Mouse (Mus musculus): ENCODE measurements at regions not wholly inside any gene's neighbourhood (a gene's known extent, or its start where the extent isn't known, plus 50 kb on each side); places are given as distances from the start of the nearest gene placed in this dataset.

- intact Hi-C loops (cut with DNase I) = no loop called here
- WGBS = 74% methylated on average over 3 of the region's 3 CpGs
- no peaks in the 10 kb centered on the region for H3K27me3 ChIP-seq (ENCODE audit: control insufficient read depth, insufficient read depth, low read length)
- H3K4me1 ChIP-seq (ENCODE audit: control insufficient read depth, insufficient read depth, low read length) = no peaks in the 10 kb centered on the region
- no peak overlapping the region for H3K4me3 ChIP-seq
- no peaks in the 10 kb centered on the region for H3K36me3 ChIP-seq (ENCODE audit: control insufficient read depth, insufficient read depth, low read length)
- H3K27ac ChIP-seq = no peak overlapping the region
- no peak for TF ChIP-seq POLR2A (IDR thresholded peaks at IDR 0.05; ENCODE audit: insufficient read depth, low read depth, low read length)
- TF ChIP-seq EP300 (IDR thresholded peaks at IDR 0.05; ENCODE audit: insufficient read depth, low read depth, low read length) = no peak
- H3K79me2 ChIP-seq (replicated peaks; ENCODE audit: control insufficient read depth, insufficient read depth, low read length) = no peaks in the 10 kb centered on the region
- no peak for DNase-seq
- no peak overlapping the region for H3K9ac ChIP-seq (ENCODE audit: low read depth, low read length)
Measured at GRCm38 (mm10) chr1:18465303-18465829, 200.4 kb upstream of the Defb41 start.

DNA sequence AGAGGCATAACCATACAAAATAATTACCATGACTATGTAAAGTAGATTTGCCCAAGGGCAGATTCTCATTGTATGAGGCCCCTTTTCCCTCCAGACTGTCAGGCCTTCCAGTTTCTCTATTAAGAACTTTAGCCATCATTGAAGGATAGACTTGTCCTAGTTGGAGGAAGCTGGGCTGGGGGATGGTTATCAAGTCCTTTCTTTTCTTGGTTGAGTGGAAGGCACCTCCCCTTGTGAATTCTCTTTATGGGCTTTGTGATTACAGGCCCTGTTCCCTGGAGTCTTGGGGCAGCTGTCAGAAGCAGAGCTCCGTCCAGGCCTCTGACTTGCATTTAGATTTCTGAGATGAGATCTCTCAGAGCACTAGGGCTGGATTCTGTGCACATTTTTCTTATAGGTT is 198.3 kb upstream of the Defb41 start:
- H3K9ac ChIP-seq (ENCODE audit: low read depth, low read length) = no peak overlapping the region
- TF ChIP-seq CTCF (IDR thresholded peaks at IDR 0.05) (no peak), POLR2A (IDR thresholded peaks at IDR 0.05; ENCODE audit: insufficient read depth, low read depth, low read length) (no peak), EP300 (IDR thresholded peaks at IDR 0.05; ENCODE audit: insufficient read depth, low read depth, low read length) (no peak)
- H3K4me3 ChIP-seq = no peak overlapping the region
- H3K27me3 ChIP-seq (ENCODE audit: control insufficient read depth, insufficient read depth, low read length) = no peaks in the 10 kb centered on the region
- WGBS = 50% methylated on average over 1 of the region's 1 CpGs
- H3K36me3 ChIP-seq (ENCODE audit: control insufficient read depth, insufficient read depth, low read length) = no peaks in the 10 kb centered on the region
- H3K79me2 ChIP-seq (replicated peaks; ENCODE audit: control insufficient read depth, insufficient read depth, low read length) = no peaks in the 10 kb centered on the region
- no peaks in the 10 kb centered on the region for H3K4me1 ChIP-seq (ENCODE audit: control insufficient read depth, insufficient read depth, low read length)
- no peak overlapping the region for H3K27ac ChIP-seq
- intact Hi-C loops (cut with DNase I) = no loop called here
- DNase-seq = no peak

- H3K4me3 ChIP-seq = no peak overlapping the region
- WGBS = 61% methylated on average over 3 of the region's 3 CpGs
Measured at GRCm38 (mm10) chr1:18416297-18416732, 151.4 kb upstream of the Defb41 start.

GRCm38 (mm10) chr1:18415879-18416278 is 150.9 kb upstream of the Defb41 start:
- no peak for DNase-seq
- Histone ChIP-seq H3K27me3 (ENCODE audit: control insufficient read depth, insufficient read depth, low read length) (no peaks in the 10 kb centered on the region), H3K79me2 (replicated peaks; ENCODE audit: control insufficient read depth, insufficient read depth, low read length) (no peaks in the 10 kb centered on the region), H3K4me1 (ENCODE audit: control insufficient read depth, insufficient read depth, low read length) (no peaks in the 10 kb centered on the region), H3K4me3 (no peak overlapping the region), H3K9ac (ENCODE audit: low read depth, low read length) (no peak overlapping the region), H3K27ac (no peak overlapping the region), H3K36me3 (ENCODE audit: control insufficient read depth, insufficient read depth, low read length) (no peaks in the 10 kb centered on the region)
- no peak for TF ChIP-seq CTCF (IDR thresholded peaks at IDR 0.05)
- WGBS = 47% methylated on average over 2 of the region's 2 CpGs
- intact Hi-C loops (cut with DNase I) = no loop called here

More at GRCm38 (mm10) chr1:18416297-18416732, 151.4 kb upstream of the Defb41 start:
- intact Hi-C loops (cut with DNase I) = no loop called here
- TF ChIP-seq EP300 (IDR thresholded peaks at IDR 0.05; ENCODE audit: insufficient read depth, low read depth, low read length) = no peak
- no peak for TF ChIP-seq CTCF (IDR thresholded peaks at IDR 0.05)
- TF ChIP-seq POLR2A (IDR thresholded peaks at IDR 0.05; ENCODE audit: insufficient read depth, low read depth, low read length) = no peak
- Histone ChIP-seq H3K79me2 (replicated peaks; ENCODE audit: control insufficient read depth, insufficient read depth, low read length) (no peaks in the 10 kb centered on the region), H3K27ac (no peak overlapping the region), H3K27me3 (ENCODE audit: control insufficient read depth, insufficient read depth, low read length) (no peaks in the 10 kb centered on the region), H3K9ac (ENCODE audit: low read depth, low read length) (no peak overlapping the region), H3K4me1 (ENCODE audit: control insufficient read depth, insufficient read depth, low read length) (no peaks in the 10 kb centered on the region), H3K36me3 (ENCODE audit: control insufficient read depth, insufficient read depth, low read length) (no peaks in the 10 kb centered on the region)
- DNase-seq = no peak

DNA sequence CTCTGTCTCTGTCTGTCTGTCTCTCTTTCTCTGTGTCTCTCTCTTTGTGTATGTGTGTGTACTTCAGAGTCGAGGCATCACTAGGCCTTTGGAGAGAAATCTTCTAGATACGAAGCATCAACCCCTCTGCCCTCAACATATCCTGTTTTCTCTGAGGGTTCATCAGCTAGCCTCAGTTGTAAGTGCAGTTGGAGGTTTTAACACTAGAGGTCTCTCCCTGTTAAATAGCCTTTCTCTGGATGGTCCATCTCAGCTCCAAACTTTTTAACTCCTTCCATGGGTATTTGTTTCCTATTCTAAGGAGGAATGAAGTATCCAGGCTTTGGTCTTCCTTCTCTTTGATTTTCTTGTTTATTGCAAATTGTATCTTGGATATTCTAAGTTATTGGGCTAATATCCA is 147.8 kb upstream of the Defb41 start:
- H3K27ac ChIP-seq = no peak overlapping the region
- no peaks in the 10 kb centered on the region for H3K4me1 ChIP-seq (ENCODE audit: control insufficient read depth, insufficient read depth, low read length)
- H3K27me3 ChIP-seq (ENCODE audit: control insufficient read depth, insufficient read depth, low read length) = no peaks in the 10 kb centered on the region
- WGBS = 56% methylated on average over 2 of the region's 2 CpGs
- no peak overlapping the region for H3K4me3 ChIP-seq
- H3K9ac ChIP-seq (ENCODE audit: low read depth, low read length) = no peak overlapping the region
- TF ChIP-seq EP300 (IDR thresholded peaks at IDR 0.05; ENCODE audit: insufficient read depth, low read depth, low read length) (no peak), CTCF (IDR thresholded peaks at IDR 0.05) (peak; percentile 31)
- H3K36me3 ChIP-seq (ENCODE audit: control insufficient read depth, insufficient read depth, low read length) = no peaks in the 10 kb centered on the region
- H3K79me2 ChIP-seq (replicated peaks; ENCODE audit: control insufficient read depth, insufficient read depth, low read length) = no peaks in the 10 kb centered on the region
- no peak for DNase-seq
- intact Hi-C loops (cut with DNase I) = loop anchor here (5.0 kb wide), 1 partner anchor 565 kb away; no protein-coding TSS in a partner anchor

- intact Hi-C loops (cut with DNase I) = no loop called here
- Histone ChIP-seq H3K36me3 (ENCODE audit: control insufficient read depth, insufficient read depth, low read length) (no peaks in the 10 kb centered on the region), H3K79me2 (replicated peaks; ENCODE audit: control insufficient read depth, insufficient read depth, low read length) (no peaks in the 10 kb centered on the region), H3K27ac (no peak overlapping the region), H3K27me3 (ENCODE audit: control insufficient read depth, insufficient read depth, low read length) (no peaks in the 10 kb centered on the region), H3K9ac (ENCODE audit: low read depth, low read length) (no peak overlapping the region), H3K4me3 (no peak overlapping the region), H3K4me1 (ENCODE audit: control insufficient read depth, insufficient read depth, low read length) (no peaks in the 10 kb centered on the region)
- DNase-seq = no peak
- no peak for TF ChIP-seq POLR2A (IDR thresholded peaks at IDR 0.05; ENCODE audit: insufficient read depth, low read depth, low read length)
- TF ChIP-seq EP300 (IDR thresholded peaks at IDR 0.05; ENCODE audit: insufficient read depth, low read depth, low read length) = no peak
- TF ChIP-seq CTCF (IDR thresholded peaks at IDR 0.05) = no peak
Measured at GRCm38 (mm10) chr1:18389591-18389990, 124.7 kb upstream of the Defb41 start.

Data from heart, adult 2 months (tissue).